Mouse (Mus musculus) midbrain, embryonic 12.5 days (tissue): ENCODE measurements at regions not wholly inside any gene's neighbourhood (a gene's known extent, or its start where the extent isn't known, plus 50 kb on each side); places are given as distances from the start of the nearest gene placed in this dataset.

Experiments used
- ATAC-seq: fragments of 200-750 bp; cut with Nextera tagmentation; 2 replicates; pipeline ENCODE4 v1.8.0; 2017; ENCODE audit warnings: low read depth, moderate TSS enrichment, moderate library complexity; ENCODE audit not compliant: low FRiP score
- H3K27ac ChIP-seq: fragments of 300-500 bp; sonication (generic); replicated peaks from 2 replicates; pipeline ENCODE4 v1.5.1; 2016; ENCODE audit warnings: mild to moderate bottlenecking
- H3K27me3 ChIP-seq: fragments of 300-500 bp; sonication (generic); 2 replicates; pipeline ENCODE4 v1.6.1; 2016; ENCODE audit warnings: mild to moderate bottlenecking
- H3K36me3 ChIP-seq: fragments of 300-500 bp; sonication (generic); 2 replicates; pipeline ENCODE4 v1.6.1; 2016
- H3K4me1 ChIP-seq: fragments of 300-500 bp; sonication (generic); 2 replicates; pipeline ENCODE4 v1.6.1; 2016
- H3K4me2 ChIP-seq: fragments of 300-500 bp; sonication (generic); replicated peaks from 2 replicates; pipeline ENCODE4 v1.6.1; 2016; ENCODE audit warnings: mild to moderate bottlenecking, moderate library complexity
- H3K4me3 ChIP-seq: fragments of 300-500 bp; sonication (generic); 2 replicates; pipeline ENCODE4 v1.5.1; 2016; ENCODE audit warnings: mild to moderate bottlenecking
- H3K9ac ChIP-seq: fragments of 300-500 bp; sonication (generic); replicated peaks from 2 replicates; pipeline ENCODE4 v1.6.1; 2016; ENCODE audit warnings: mild to moderate bottlenecking, moderate library complexity
- H3K9me3 ChIP-seq: fragments of 300-500 bp; sonication (generic); 2 replicates; pipeline ENCODE4 v1.6.1; 2016; ENCODE audit warnings: mild to moderate bottlenecking
- WGBS: fragments of 180-500 bp; shearing (Covaris S2); methylation state at CpG from one replicate; pipeline ENCODE4 v1.1.7; 2016; 5-methylcytosine and 5-hydroxymethylcytosine counted together

GRCm38 (mm10) chr3:31444311-31444710 is 134.1 kb upstream of the Slc7a14 start:
- Histone ChIP-seq H3K4me2 (no peak overlapping the region), H3K9ac (no peak overlapping the region), H3K4me3 (no peak overlapping the region), H3K9me3 (no peaks in the 10 kb centered on the region), H3K36me3 (no peaks in the 10 kb centered on the region), H3K4me1 (no peaks in the 10 kb centered on the region), H3K27ac (no peak overlapping the region), H3K27me3 (no peaks in the 10 kb centered on the region)
- no peak for ATAC-seq
- WGBS: 87% methylated on average over 7 of the region's 7 CpGs

GRCm38 (mm10) chr3:31443894-31444293 is 133.7 kb upstream of the Slc7a14 start:
- Histone ChIP-seq H3K27ac (no peak overlapping the region), H3K36me3 (no peaks in the 10 kb centered on the region), H3K9me3 (no peaks in the 10 kb centered on the region), H3K4me1 (no peaks in the 10 kb centered on the region), H3K27me3 (no peaks in the 10 kb centered on the region), H3K9ac (no peak overlapping the region), H3K4me2 (no peak overlapping the region), H3K4me3 (no peak overlapping the region)
- no peak for ATAC-seq
- 94% methylated on average over 5 of the region's 5 CpGs for WGBS

- Histone ChIP-seq H3K27ac (no peak overlapping the region), H3K4me1 (no peaks in the 10 kb centered on the region), H3K9ac (no peak overlapping the region), H3K36me3 (no peaks in the 10 kb centered on the region), H3K27me3 (no peaks in the 10 kb centered on the region), H3K9me3 (no peaks in the 10 kb centered on the region), H3K4me3 (no peak overlapping the region), H3K4me2 (no peak overlapping the region)
- ATAC-seq: no peak
- 81% methylated on average over 2 of the region's 2 CpGs for WGBS
Observed at GRCm38 (mm10) chr3:31440282-31440681, 130.1 kb upstream of the Slc7a14 start.

- Histone ChIP-seq H3K9ac (no peak overlapping the region), H3K4me2 (no peak overlapping the region), H3K27ac (no peak overlapping the region), H3K4me3 (no peak overlapping the region), H3K9me3 (no peaks in the 10 kb centered on the region), H3K27me3 (no peaks in the 10 kb centered on the region), H3K36me3 (no peaks in the 10 kb centered on the region), H3K4me1 (no peaks in the 10 kb centered on the region)
- ATAC-seq: no peak
- 77% methylated on average over 3 of the region's 3 CpGs for whole genome bisulfite sequencing
Observed at GRCm38 (mm10) chr3:31437970-31438369, 127.8 kb upstream of the Slc7a14 start.

- H3K27ac ChIP-seq: no peak overlapping the region
- H3K4me1 ChIP-seq: no peaks in the 10 kb centered on the region
- no peaks in the 10 kb centered on the region for H3K27me3 ChIP-seq
- no peak for ATAC-seq
- no peak overlapping the region for H3K9ac ChIP-seq
- no peak overlapping the region for H3K4me3 ChIP-seq
- no peaks in the 10 kb centered on the region for H3K36me3 ChIP-seq
- no peak overlapping the region for H3K4me2 ChIP-seq
- no peaks in the 10 kb centered on the region for H3K9me3 ChIP-seq
- 80% methylated on average over 3 of the region's 3 CpGs for WGBS
Observed at GRCm38 (mm10) chr3:31435204-31435963, 125.2 kb upstream of the Slc7a14 start.

- H3K9ac ChIP-seq: no peak overlapping the region
- WGBS: 83% methylated on average over 9 of the region's 9 CpGs
Observed at GRCm38 (mm10) chr3:31433201-31433600, 123.0 kb upstream of the Slc7a14 start.

GRCm38 (mm10) chr3:31423517-31423916 is 113.3 kb upstream of the Slc7a14 start:
- Histone ChIP-seq H3K9ac (no peak overlapping the region), H3K4me2 (no peak overlapping the region), H3K4me1 (no peaks in the 10 kb centered on the region), H3K4me3 (no peak overlapping the region), H3K27me3 (no peaks in the 10 kb centered on the region), H3K36me3 (no peaks in the 10 kb centered on the region), H3K9me3 (no peaks in the 10 kb centered on the region), H3K27ac (no peak overlapping the region)
- WGBS: 90% methylated on average over 14 of the region's 14 CpGs
- no peak for ATAC-seq

More at GRCm38 (mm10) chr3:31433201-31433600, 123.0 kb upstream of the Slc7a14 start:
- Histone ChIP-seq H3K27me3 (no peaks in the 10 kb centered on the region), H3K4me1 (no peaks in the 10 kb centered on the region), H3K4me2 (no peak overlapping the region), H3K9me3 (no peaks in the 10 kb centered on the region), H3K4me3 (no peak overlapping the region), H3K36me3 (no peaks in the 10 kb centered on the region), H3K27ac (no peak overlapping the region)
- no peak for ATAC-seq

GRCm38 (mm10) chr3:31408802-31409201 is 98.6 kb upstream of the Slc7a14 start:
- Histone ChIP-seq H3K4me1 (no peaks in the 10 kb centered on the region), H3K27me3 (no peaks in the 10 kb centered on the region), H3K36me3 (no peaks in the 10 kb centered on the region), H3K9ac (no peak overlapping the region), H3K9me3 (no peaks in the 10 kb centered on the region), H3K4me2 (no peak overlapping the region), H3K4me3 (no peak overlapping the region), H3K27ac (no peak overlapping the region)
- ATAC-seq: no peak
- 85% methylated on average over 4 of the region's 4 CpGs for WGBS

- Histone ChIP-seq H3K4me1 (no peaks in the 10 kb centered on the region), H3K4me3 (no peak overlapping the region), H3K9me3 (no peaks in the 10 kb centered on the region), H3K9ac (no peak overlapping the region), H3K4me2 (no peak overlapping the region), H3K27ac (no peak overlapping the region), H3K36me3 (no peaks in the 10 kb centered on the region), H3K27me3 (no peaks in the 10 kb centered on the region)
- ATAC-seq: no peak
- 19% methylated on average over 1 of the region's 1 CpGs for WGBS
Observed at GRCm38 (mm10) chr3:31405880-31406279, 95.7 kb upstream of the Slc7a14 start.

- no peak overlapping the region for H3K9ac ChIP-seq
- H3K27ac ChIP-seq: no peak overlapping the region
- H3K4me1 ChIP-seq: no peaks in the 10 kb centered on the region
- H3K36me3 ChIP-seq: no peaks in the 10 kb centered on the region
- H3K4me2 ChIP-seq: no peak overlapping the region
- H3K27me3 ChIP-seq: no peaks in the 10 kb centered on the region
- no peak overlapping the region for H3K4me3 ChIP-seq
- no peaks in the 10 kb centered on the region for H3K9me3 ChIP-seq
- 68% methylated on average over 2 of the region's 2 CpGs for WGBS
- no peak for ATAC-seq
Observed at GRCm38 (mm10) chr3:31399136-31399535, 89.0 kb upstream of the Slc7a14 start.

- no peak overlapping the region for H3K9ac ChIP-seq
- no peaks in the 10 kb centered on the region for H3K36me3 ChIP-seq
- no peaks in the 10 kb centered on the region for H3K9me3 ChIP-seq
- no peak overlapping the region for H3K27ac ChIP-seq
- WGBS: 91% methylated on average over 4 of the region's 4 CpGs
- H3K4me3 ChIP-seq: no peak overlapping the region
- no peaks in the 10 kb centered on the region for H3K27me3 ChIP-seq
- no peak for ATAC-seq
- no peaks in the 10 kb centered on the region for H3K4me1 ChIP-seq
- H3K4me2 ChIP-seq: no peak overlapping the region
Observed at GRCm38 (mm10) chr3:31394533-31394932, 84.4 kb upstream of the Slc7a14 start.

GRCm38 (mm10) chr3:31389955-31390354 is 79.8 kb upstream of the Slc7a14 start:
- ATAC-seq: no peak
- no peaks in the 10 kb centered on the region for H3K36me3 ChIP-seq
- H3K4me2 ChIP-seq: no peak overlapping the region
- H3K9ac ChIP-seq: no peak overlapping the region
- no peak overlapping the region for H3K4me3 ChIP-seq
- no peaks in the 10 kb centered on the region for H3K27me3 ChIP-seq
- no peaks in the 10 kb centered on the region for H3K4me1 ChIP-seq
- H3K9me3 ChIP-seq: no peaks in the 10 kb centered on the region
- WGBS: 64% methylated on average over 2 of the region's 2 CpGs
- no peak overlapping the region for H3K27ac ChIP-seq

GRCm38 (mm10) chr3:31375678-31376077 is 65.5 kb upstream of the Slc7a14 start:
- no peaks in the 10 kb centered on the region for H3K4me1 ChIP-seq
- 73% methylated on average over 3 of the region's 3 CpGs for WGBS
- H3K9me3 ChIP-seq: no peaks in the 10 kb centered on the region
- H3K4me3 ChIP-seq: no peak overlapping the region
- H3K27ac ChIP-seq: no peak overlapping the region
- no peaks in the 10 kb centered on the region for H3K27me3 ChIP-seq
- no peak for ATAC-seq
- no peaks in the 10 kb centered on the region for H3K36me3 ChIP-seq
- no peak overlapping the region for H3K9ac ChIP-seq
- no peak overlapping the region for H3K4me2 ChIP-seq
